Mouse (Mus musculus): ENCODE measurements around the gene Nav2. TPM values are rescaled to one million over a fixed set of nuclear protein-coding genes. Genes with fewer than 3 reads are reported as not detected.
A peak's percentile ranks its signal among the peaks of the same experiment; 100 is the strongest.

The Nav2 gene
- polyA plus RNA-seq, 1 experiment from 2014 or later: 7.5 TPM

DNA sequence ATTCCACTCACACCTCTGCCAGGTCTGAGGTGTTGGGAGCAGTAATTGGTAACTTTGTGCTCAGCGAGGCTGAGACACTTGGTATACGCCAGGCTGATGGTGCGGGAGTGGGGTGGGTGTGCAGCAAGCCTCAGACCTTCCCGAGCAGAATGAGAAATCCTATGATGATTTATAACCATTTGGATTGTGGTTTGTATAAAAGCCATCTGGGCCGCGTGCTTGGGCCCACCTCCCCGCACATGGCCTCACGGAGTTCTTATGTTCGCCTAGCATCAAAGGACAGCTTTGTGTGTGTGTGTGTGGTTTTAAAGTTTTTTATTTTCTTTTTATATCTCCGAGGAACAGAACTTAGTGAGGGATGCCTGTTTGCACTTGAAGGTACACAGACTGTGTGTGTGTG is 474.4 kb downstream of the Nav2 start:
- H3K4me3 ChIP-seq (ENCODE audit: low read depth, low read length): no peak overlapping the region
- H3K4me1 ChIP-seq (ENCODE audit: control insufficient read depth, insufficient read depth, low read length): peaks cover 5% of the 10 kb centered on the region; the same call in 1 of the 2 replicates
- no peaks in the 10 kb centered on the region for H3K27me3 ChIP-seq (ENCODE audit: control insufficient read depth, insufficient read depth, low read length)
- 38% methylated on average over 10 of the region's 10 CpGs for WGBS
- ATAC-seq (ENCODE audit: insufficient number of reproducible peaks, low FRiP score, low TSS enrichment, low read depth) (0 out of 2 replicates have a peak, but pooled peaks have one; percentile 18), DNase-seq (ENCODE audit: low spot score) (peak; percentile 50)
- no peaks in the 10 kb centered on the region for H3K9me3 ChIP-seq (ENCODE audit: control insufficient read depth, low read length)
- H3K36me3 ChIP-seq (ENCODE audit: control insufficient read depth, insufficient read depth, low read length): no peaks in the 10 kb centered on the region
- no peak overlapping the region for H3K9ac ChIP-seq (ENCODE audit: low read length)
- H3K4me2 ChIP-seq (ENCODE audit: low read depth, severe bottlenecking): no peak overlapping the region
- 0 out of 2 replicates have a peak overlapping the region, but pooled peaks have one; percentile 3 for H3K27ac ChIP-seq (replicated peaks; ENCODE audit: low read depth, low read length)

DNA sequence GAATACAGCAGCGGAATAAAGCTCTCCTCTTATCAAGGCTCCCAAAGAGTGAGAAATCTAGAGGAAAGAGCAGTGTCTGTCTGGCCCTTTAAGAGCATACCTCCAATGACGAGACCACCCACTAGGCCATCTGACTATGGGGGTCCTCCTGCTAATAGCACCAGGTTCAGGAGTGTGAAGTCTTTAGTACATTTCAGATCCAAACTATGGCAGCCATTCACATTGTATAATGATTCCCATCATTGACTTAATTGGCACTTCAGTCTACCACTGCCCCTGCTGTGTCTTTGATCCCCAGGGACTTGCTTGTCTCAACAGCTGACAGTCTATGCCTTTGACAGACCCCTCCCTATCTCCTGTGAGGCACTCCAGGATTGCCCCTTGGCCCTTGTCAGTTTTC is 479.6 kb downstream of the Nav2 start:
- H3K36me3 ChIP-seq (ENCODE audit: control insufficient read depth, insufficient read depth, low read length): no peaks in the 10 kb centered on the region
- no peak for ATAC-seq (ENCODE audit: insufficient number of reproducible peaks, low FRiP score, low TSS enrichment, low read depth)
- DNase-seq (ENCODE audit: low spot score): no peak
- no peak overlapping the region for H3K27ac ChIP-seq (replicated peaks; ENCODE audit: low read depth, low read length)
- no peaks in the 10 kb centered on the region for H3K27me3 ChIP-seq (ENCODE audit: control insufficient read depth, insufficient read depth, low read length)
- WGBS: 58% methylated on average over 2 of the region's 2 CpGs
- no peaks in the 10 kb centered on the region for H3K9me3 ChIP-seq (ENCODE audit: control insufficient read depth, low read length)
- H3K9ac ChIP-seq (ENCODE audit: low read length): no peak overlapping the region
- peaks cover 8% of the 10 kb centered on the region; the same call in 1 of the 2 replicates for H3K4me1 ChIP-seq (ENCODE audit: control insufficient read depth, insufficient read depth, low read length)
- no peak overlapping the region for H3K4me2 ChIP-seq (ENCODE audit: low read depth, severe bottlenecking)
- H3K4me3 ChIP-seq (ENCODE audit: low read depth, low read length): no peak overlapping the region

DNA sequence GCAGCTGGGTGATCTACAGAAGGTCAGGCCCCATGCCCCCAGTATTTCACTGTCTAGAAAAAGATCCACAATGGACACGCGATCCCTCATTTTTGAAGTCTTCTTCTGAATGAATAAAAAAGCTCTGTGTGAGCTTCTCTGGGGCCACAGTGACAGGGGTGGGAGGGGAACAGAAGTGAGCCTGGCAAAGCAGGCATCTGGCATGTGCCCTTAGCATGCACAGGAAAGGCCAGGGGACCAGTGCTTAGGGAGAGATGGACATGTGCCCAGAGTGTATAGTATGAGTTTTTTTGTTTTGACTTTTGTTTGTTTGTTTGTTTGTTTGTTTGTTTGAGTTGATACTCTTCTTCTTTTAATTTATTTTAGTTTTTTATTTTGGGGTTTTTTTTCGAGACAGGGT is 481.8 kb downstream of the Nav2 start:
- Histone ChIP-seq H3K27me3 (ENCODE audit: control insufficient read depth, insufficient read depth, low read length) (no peaks in the 10 kb centered on the region), H3K4me2 (ENCODE audit: low read depth, severe bottlenecking) (no peak overlapping the region), H3K9me3 (ENCODE audit: control insufficient read depth, low read length) (no peaks in the 10 kb centered on the region), H3K4me3 (ENCODE audit: low read depth, low read length) (no peak overlapping the region), H3K36me3 (ENCODE audit: control insufficient read depth, insufficient read depth, low read length) (no peaks in the 10 kb centered on the region), H3K4me1 (ENCODE audit: control insufficient read depth, insufficient read depth, low read length) (peaks cover 7% of the 10 kb centered on the region; the same call in 1 of the 2 replicates), H3K27ac (replicated peaks; ENCODE audit: low read depth, low read length) (no peak overlapping the region), H3K9ac (ENCODE audit: low read length) (no peak overlapping the region)
- no peak for DNase-seq (ENCODE audit: low spot score)
- 85% methylated on average over 3 of the region's 3 CpGs for WGBS
- ATAC-seq (ENCODE audit: insufficient number of reproducible peaks, low FRiP score, low TSS enrichment, low read depth): no peak

DNA sequence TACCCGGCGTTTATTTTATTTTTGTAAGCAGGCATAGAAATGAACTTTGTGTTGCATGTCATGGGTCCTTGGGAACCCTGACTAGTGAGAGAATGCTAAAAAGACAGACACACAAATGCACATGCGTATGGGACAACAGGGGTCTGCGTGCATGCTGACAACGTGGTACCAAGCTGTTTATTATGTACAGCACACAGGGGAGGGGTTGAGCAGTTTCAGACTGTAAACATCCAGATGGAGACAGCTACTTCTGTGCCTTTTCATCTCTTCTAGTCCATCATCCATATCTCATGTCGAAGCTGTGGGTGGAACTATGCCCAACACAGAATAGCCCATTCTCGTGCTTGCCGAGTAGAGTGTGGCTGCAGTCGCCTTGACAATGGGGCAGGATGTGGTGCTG is 482.3 kb downstream of the Nav2 start:
- Histone ChIP-seq H3K4me2 (ENCODE audit: low read depth, severe bottlenecking) (no peak overlapping the region), H3K9ac (ENCODE audit: low read length) (no peak overlapping the region), H3K27ac (replicated peaks; ENCODE audit: low read depth, low read length) (no peak overlapping the region), H3K36me3 (ENCODE audit: control insufficient read depth, insufficient read depth, low read length) (no peaks in the 10 kb centered on the region), H3K4me1 (ENCODE audit: control insufficient read depth, insufficient read depth, low read length) (peaks cover 7% of the 10 kb centered on the region; the same call in 1 of the 2 replicates), H3K9me3 (ENCODE audit: control insufficient read depth, low read length) (no peaks in the 10 kb centered on the region), H3K4me3 (ENCODE audit: low read depth, low read length) (no peak overlapping the region), H3K27me3 (ENCODE audit: control insufficient read depth, insufficient read depth, low read length) (no peaks in the 10 kb centered on the region)
- 81% methylated on average over 9 of the region's 9 CpGs for WGBS
- ATAC-seq (ENCODE audit: insufficient number of reproducible peaks, low FRiP score, low TSS enrichment, low read depth): no peak
- DNase-seq (ENCODE audit: low spot score): no peak

DNA sequence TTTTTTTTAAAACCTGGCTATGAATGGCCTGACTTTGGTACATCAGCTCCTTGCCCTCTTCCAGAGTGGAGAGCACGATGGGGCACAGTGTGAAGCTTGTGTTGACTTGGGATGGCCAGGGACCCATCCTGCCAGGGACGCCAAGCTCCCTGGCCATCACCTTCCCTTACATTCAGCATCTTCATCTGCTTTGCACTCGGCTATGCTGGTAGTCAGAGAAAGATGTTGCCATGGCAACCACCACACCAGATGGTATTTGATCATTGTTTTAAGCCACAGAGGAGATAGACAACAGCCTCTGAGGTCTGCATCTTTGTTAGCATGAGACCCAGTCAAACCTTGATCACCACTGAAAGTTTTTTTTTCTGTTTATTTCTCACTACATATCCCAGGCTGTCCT is 483.7 kb downstream of the Nav2 start:
- H3K36me3 ChIP-seq (ENCODE audit: control insufficient read depth, insufficient read depth, low read length): no peaks in the 10 kb centered on the region
- no peak overlapping the region for H3K27ac ChIP-seq (replicated peaks; ENCODE audit: low read depth, low read length)
- H3K9ac ChIP-seq (ENCODE audit: low read length): no peak overlapping the region
- ATAC-seq (ENCODE audit: insufficient number of reproducible peaks, low FRiP score, low TSS enrichment, low read depth): no peak
- no peak for DNase-seq (ENCODE audit: low spot score)
- H3K27me3 ChIP-seq (ENCODE audit: control insufficient read depth, insufficient read depth, low read length): no peaks in the 10 kb centered on the region
- H3K4me2 ChIP-seq (ENCODE audit: low read depth, severe bottlenecking): no peak overlapping the region
- no peaks in the 10 kb centered on the region for H3K9me3 ChIP-seq (ENCODE audit: control insufficient read depth, low read length)
- H3K4me3 ChIP-seq (ENCODE audit: low read depth, low read length): no peak overlapping the region
- peaks cover 7% of the 10 kb centered on the region; the same call in 1 of the 2 replicates for H3K4me1 ChIP-seq (ENCODE audit: control insufficient read depth, insufficient read depth, low read length)
- WGBS: 83% methylated on average over 3 of the region's 3 CpGs

DNA sequence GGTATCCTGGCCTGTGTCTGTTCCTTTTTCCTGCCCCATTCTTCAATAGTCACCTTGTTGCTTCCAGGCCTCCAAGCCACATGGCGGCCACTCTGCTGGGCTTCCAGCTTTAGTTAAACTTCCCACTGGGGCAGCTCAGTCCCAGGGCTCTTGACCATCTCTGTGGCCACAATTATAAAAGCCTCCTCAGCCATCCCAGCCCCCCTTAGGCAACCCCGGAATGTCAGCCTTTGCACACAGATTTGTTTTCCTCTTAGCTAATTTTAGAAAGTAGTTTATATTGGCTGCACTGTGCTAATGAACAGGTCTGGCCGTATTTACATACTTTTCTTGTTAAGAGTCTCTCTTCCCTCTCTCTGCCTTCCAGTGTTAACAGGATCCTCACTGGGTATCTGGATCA is 484.3 kb downstream of the Nav2 start:
- H3K27ac ChIP-seq (replicated peaks; ENCODE audit: low read depth, low read length): no peak overlapping the region
- H3K36me3 ChIP-seq (ENCODE audit: control insufficient read depth, insufficient read depth, low read length): no peaks in the 10 kb centered on the region
- ATAC-seq (ENCODE audit: insufficient number of reproducible peaks, low FRiP score, low TSS enrichment, low read depth) (no peak), DNase-seq (ENCODE audit: low spot score) (no peak)
- no peak overlapping the region for H3K4me3 ChIP-seq (ENCODE audit: low read depth, low read length)
- H3K4me1 ChIP-seq (ENCODE audit: control insufficient read depth, insufficient read depth, low read length): peaks cover 7% of the 10 kb centered on the region; the same call in 1 of the 2 replicates
- no peak overlapping the region for H3K9ac ChIP-seq (ENCODE audit: low read length)
- no peaks in the 10 kb centered on the region for H3K27me3 ChIP-seq (ENCODE audit: control insufficient read depth, insufficient read depth, low read length)
- no peaks in the 10 kb centered on the region for H3K9me3 ChIP-seq (ENCODE audit: control insufficient read depth, low read length)
- 36% methylated on average over 3 of the region's 3 CpGs for WGBS
- no peak overlapping the region for H3K4me2 ChIP-seq (ENCODE audit: low read depth, severe bottlenecking)

DNA sequence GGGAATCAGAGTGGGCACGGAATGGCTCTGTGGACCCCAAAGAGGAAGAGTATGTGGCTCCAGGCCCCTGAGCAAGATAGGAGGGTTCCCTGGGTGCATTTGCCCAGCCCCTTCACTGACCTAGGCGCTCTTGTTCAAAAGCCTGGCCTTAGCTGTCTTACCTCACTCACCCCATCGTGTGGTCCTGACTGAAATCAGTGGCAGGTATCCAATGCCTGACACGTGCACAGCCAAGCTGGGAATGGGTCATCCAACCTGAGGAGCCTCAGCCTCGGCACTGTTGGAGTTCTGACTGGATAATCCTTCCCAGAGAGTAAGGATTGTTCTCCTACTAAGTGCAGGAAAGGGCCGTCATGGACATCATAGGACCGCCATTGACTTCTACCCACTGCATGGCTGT is 485.3 kb downstream of the Nav2 start:
- no peaks in the 10 kb centered on the region for H3K9me3 ChIP-seq (ENCODE audit: control insufficient read depth, low read length)
- H3K36me3 ChIP-seq (ENCODE audit: control insufficient read depth, insufficient read depth, low read length): no peaks in the 10 kb centered on the region
- DNase-seq (ENCODE audit: low spot score) (no peak), ATAC-seq (ENCODE audit: insufficient number of reproducible peaks, low FRiP score, low TSS enrichment, low read depth) (no peak)
- H3K4me2 ChIP-seq (ENCODE audit: low read depth, severe bottlenecking): no peak overlapping the region
- H3K27me3 ChIP-seq (ENCODE audit: control insufficient read depth, insufficient read depth, low read length): no peaks in the 10 kb centered on the region
- H3K27ac ChIP-seq (replicated peaks; ENCODE audit: low read depth, low read length): no peak overlapping the region
- 85% methylated on average over 7 of the region's 7 CpGs for WGBS
- no peak overlapping the region for H3K9ac ChIP-seq (ENCODE audit: low read length)
- H3K4me3 ChIP-seq (ENCODE audit: low read depth, low read length): no peak overlapping the region
- H3K4me1 ChIP-seq (ENCODE audit: control insufficient read depth, insufficient read depth, low read length): peaks cover 7% of the 10 kb centered on the region; the same call in 1 of the 2 replicates

DNA sequence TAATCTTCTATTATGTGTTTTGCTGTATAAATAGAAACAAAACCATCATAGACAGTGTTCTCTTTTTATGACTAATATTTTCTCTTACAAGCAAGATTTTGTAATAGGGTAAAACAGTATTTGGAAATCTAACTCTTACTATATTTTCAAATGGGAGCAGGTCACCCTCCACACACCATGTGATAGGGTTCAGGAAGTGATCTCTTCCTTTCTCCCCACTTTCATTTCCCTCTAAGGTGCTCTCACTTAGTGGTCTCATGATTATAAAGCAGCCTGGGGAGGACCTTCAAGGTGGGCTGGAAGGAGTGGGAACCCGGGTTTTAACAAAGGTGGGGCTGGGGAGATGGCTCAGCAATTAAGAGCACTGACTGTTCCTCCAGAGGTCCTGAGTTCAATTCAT is 487.7 kb downstream of the Nav2 start:
- Histone ChIP-seq H3K4me2 (ENCODE audit: low read depth, severe bottlenecking) (no peak overlapping the region), H3K27me3 (ENCODE audit: control insufficient read depth, insufficient read depth, low read length) (no peaks in the 10 kb centered on the region), H3K36me3 (ENCODE audit: control insufficient read depth, insufficient read depth, low read length) (no peaks in the 10 kb centered on the region), H3K4me3 (ENCODE audit: low read depth, low read length) (no peak overlapping the region), H3K9ac (ENCODE audit: low read length) (no peak overlapping the region), H3K4me1 (ENCODE audit: control insufficient read depth, insufficient read depth, low read length) (peaks cover 7% of the 10 kb centered on the region; the same call in 1 of the 2 replicates), H3K9me3 (ENCODE audit: control insufficient read depth, low read length) (no peaks in the 10 kb centered on the region), H3K27ac (replicated peaks; ENCODE audit: low read depth, low read length) (no peak overlapping the region)
- DNase-seq (ENCODE audit: low spot score) (no peak), ATAC-seq (ENCODE audit: insufficient number of reproducible peaks, low FRiP score, low TSS enrichment, low read depth) (no peak)
- 83% methylated on average over 1 of the region's 1 CpGs for WGBS

DNA sequence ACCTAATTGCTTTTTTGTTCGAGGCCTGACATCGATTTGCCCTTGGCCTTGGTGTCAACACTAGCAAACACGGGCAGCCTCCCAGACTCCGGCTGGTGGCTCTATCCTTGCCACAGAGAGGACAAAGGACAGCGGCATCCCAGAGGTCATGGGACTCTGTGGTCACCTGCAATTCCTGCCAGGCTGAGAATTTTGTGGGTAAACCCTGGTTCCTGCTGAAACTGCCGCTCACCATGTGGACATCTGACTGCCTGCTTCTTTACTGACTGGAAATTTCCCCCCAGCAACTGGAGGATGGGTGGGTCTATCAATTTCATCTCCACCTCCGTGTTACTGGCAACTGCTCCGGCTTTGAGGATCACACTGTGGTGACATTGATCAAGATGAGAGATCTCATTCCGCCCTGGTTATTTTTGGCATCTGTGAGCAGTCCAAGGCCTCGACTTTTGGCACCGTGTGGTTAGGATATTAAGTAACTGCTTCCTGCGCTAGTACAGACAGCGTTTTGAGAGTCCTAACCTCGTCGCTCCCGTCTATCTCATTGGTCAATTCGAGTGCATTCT is 489.0 kb downstream of the Nav2 start:
- no peak overlapping the region for H3K9ac ChIP-seq (ENCODE audit: low read length)
- H3K4me2 ChIP-seq (ENCODE audit: low read depth, severe bottlenecking): no peak overlapping the region
- H3K27me3 ChIP-seq (ENCODE audit: control insufficient read depth, insufficient read depth, low read length): no peaks in the 10 kb centered on the region
- H3K9me3 ChIP-seq (ENCODE audit: control insufficient read depth, low read length): no peaks in the 10 kb centered on the region
- H3K27ac ChIP-seq (replicated peaks; ENCODE audit: low read depth, low read length): no peak overlapping the region
- no peak for ATAC-seq (ENCODE audit: insufficient number of reproducible peaks, low FRiP score, low TSS enrichment, low read depth)
- DNase-seq (ENCODE audit: low spot score): no peak
- peaks cover 7% of the 10 kb centered on the region; the same call in 1 of the 2 replicates for H3K4me1 ChIP-seq (ENCODE audit: control insufficient read depth, insufficient read depth, low read length)
- H3K36me3 ChIP-seq (ENCODE audit: control insufficient read depth, insufficient read depth, low read length): no peaks in the 10 kb centered on the region
- WGBS: 83% methylated on average over 17 of the region's 17 CpGs
- H3K4me3 ChIP-seq (ENCODE audit: low read depth, low read length): no peak overlapping the region
